Mouse (Mus musculus): ENCODE data around the gene Gm26558.

The Gm26558 gene

DNA sequence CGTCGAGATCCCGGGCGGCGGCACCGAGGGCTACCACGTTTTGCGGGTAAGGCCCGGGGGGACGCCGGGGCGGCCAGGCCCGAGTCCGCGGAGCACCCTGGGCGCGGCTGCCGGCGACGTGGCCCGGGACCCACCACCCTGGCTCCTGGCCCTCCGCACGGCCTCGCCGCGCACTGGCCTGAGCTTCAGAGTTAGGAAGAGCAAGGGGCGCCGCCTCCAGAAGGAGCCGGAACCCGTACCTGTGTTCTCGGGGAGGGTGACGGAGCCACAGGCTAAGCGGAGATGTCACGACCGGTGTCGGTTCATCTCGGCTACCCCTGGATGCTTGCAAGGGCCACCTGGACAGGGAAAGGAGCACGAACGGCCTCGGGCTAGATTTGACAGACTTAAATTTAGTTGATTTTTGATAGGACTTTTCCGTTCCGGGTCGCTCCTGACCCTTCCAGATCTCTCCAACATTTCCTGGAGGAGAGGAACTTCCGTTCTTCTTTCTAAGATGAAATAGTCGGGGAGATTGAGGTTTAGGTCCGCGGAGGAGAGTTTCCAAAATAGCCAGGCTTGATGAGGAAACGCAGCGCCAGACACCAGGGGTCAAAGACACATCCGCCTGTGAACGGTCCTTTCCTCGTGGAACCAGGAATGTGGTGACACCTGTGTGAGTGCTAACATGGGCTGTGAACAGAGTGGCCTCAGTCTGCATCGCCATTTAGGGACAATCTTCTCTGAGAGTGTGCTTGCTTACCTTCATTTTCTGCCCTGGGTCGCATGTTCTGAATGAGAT lies at the start of gene Gm26558:
TSS of gene Gm26558 (minus strand) at position 394 of the 781 bp plus-strand sequence.
- peak; percentile 65 for DNase-seq (ENCODE audit: low read depth, low spot score)

DNA sequence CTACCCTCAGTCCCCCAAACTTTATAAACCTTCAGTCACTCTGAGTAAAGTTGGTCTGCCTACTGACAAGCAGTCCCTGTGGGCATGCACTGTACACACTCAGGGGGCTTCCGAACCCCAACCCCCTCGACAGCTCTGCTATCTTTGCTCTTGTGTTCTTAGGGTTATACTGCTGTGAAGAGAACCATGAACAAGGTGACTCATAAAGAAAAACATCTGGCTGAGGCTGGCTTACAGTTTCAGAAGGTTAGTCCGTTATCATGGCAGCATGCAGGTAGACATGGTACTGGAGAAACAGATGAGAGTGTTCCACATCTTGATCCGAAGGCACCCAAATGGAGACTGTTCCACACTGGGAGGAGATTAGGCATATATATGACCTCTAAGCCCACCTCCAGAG lies 49.0 kb upstream of the Gm26558 start:
- DNase-seq (ENCODE audit: low read depth, low spot score) = no peak

DNA sequence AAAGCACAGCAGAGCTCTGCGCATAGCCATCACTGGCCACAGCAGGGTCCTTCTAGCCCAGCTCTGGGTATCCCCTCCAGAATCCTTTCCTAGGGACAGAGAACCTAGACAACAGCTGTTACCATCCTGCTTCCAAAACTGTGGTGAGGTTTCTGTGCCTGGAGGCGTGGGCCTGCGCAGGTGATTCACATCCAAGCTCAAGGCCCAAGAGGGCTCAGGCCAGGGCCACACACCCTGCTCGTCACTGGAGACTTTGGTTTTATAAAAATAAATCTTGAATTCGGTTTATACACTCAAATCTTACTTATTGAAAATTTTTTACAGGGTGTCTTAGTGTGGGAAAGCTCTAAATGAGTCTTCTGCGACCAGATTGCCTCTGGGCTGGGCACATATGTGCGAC lies 48.3 kb upstream of the Gm26558 start:
- no peak for DNase-seq (ENCODE audit: low read depth, low spot score)

DNA sequence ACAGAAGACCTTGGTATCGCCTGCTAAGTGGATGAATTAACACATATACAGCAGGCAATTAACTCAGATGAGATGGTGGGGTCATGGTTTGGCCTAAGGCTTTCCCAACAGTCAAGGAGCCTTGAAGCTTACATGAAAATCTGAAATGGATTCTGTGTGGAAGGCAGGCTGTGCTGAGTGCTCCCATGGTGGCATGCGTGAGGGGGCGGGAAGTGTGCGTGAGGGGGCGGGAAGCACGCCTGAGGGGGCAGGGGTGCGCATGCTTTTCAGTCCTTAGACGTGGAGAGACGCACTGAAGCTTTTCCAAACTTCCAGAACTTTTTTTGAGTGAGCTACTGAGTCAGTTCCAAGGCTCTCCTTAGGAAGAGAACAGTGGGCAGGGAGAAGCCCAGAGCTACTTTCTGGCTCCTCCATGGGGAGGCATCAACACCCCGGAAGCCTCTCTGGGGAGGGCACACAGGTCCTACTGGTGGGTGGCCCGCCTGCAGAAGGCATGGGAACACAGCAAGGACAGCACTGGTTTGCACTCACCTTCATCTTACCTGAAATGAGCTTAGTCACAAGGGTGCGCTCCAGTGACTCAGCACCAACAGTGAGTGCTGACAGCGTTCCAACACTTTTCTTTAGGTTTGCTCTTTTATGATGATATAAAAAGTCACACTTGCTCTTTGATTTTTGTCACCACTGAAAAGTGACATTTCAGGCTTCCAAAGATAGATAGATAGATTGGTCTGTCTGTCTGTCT lies 47.2 kb upstream of the Gm26558 start:
- DNase-seq (ENCODE audit: low read depth, low spot score) = peak; percentile 56

DNA sequence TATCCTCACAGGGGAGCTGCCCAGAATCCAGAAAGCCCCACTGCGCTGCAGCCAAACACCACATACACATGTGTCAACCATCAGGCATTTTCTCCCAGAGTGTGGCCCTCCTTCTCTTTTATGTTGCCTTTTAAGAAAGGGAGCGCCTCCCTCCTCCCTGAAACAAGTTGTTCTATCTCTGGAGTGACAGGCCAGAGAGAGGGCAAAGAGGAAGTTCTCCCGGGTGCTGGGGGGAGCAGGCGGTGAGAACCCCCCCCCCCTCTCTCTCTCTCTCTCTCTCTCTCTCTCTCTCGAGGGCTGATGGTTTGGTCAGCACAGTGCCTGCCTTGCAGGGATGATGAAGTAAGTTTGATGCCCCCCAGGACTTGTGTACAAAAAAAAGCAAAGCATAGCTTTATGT lies 40.5 kb upstream of the Gm26558 start:
- no peak for DNase-seq (ENCODE audit: low read depth, low spot score)

DNA sequence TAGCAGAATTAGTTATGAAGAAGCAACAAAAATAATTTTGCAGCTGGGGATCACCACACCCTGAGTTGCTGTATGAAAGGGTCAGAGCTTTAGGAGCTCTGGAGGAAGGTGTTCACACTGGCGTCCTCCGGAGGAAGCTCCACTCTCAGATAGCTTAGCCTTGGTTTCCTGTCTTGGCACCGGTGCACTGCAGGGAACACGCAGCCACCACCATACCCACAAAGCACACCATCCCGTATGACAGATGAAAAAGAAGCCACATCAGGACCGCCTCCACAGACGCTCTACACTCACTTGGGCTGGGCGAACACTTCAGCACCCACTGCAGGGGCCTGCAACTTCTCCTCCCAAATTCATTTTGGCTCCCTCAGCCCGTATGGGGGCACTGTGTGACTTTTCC lies 39.7 kb upstream of the Gm26558 start:
- peak; percentile 21 for DNase-seq (ENCODE audit: low read depth, low spot score)

DNA sequence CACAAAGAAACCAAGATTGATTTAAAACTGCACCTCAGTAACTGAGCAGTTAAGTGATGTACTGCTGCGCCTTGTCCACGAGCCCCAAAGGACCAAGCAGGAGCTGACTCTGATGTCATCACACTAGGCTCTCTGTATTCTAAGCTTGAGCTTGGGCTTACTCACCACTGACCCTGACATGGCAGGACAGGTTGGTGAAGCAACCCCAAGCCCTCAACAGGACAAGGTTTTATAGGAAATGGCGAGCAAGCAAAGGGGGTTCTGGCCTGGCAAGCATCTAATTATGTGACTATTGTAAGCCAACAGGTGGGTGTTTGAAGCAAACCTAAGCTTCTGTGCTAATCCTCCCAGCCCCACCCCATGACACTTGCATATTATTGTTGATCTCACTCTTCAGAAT lies 38.9 kb upstream of the Gm26558 start:
- DNase-seq (ENCODE audit: low read depth, low spot score) = no peak

DNA sequence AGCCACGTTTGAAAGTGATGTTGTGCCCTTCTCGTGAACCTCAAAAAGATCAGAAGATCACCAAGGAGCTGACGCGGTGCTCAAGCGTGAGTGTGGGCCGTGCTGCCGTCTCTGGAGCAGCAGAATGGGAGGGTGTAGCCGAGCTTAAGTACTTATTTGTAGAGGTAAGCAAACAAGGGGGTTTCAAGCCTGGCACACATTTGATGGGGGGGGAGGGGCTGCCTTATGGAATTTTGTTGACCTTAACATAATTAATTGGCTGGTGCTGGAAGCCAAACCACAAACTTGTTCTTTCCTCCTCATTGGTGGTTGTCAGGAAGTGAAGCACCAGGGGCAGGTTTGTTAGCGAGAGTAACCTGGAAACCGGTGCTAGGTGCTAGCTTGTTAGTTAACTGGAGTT lies 33.8 kb upstream of the Gm26558 start:
- no peak for DNase-seq (ENCODE audit: low read depth, low spot score)

DNA sequence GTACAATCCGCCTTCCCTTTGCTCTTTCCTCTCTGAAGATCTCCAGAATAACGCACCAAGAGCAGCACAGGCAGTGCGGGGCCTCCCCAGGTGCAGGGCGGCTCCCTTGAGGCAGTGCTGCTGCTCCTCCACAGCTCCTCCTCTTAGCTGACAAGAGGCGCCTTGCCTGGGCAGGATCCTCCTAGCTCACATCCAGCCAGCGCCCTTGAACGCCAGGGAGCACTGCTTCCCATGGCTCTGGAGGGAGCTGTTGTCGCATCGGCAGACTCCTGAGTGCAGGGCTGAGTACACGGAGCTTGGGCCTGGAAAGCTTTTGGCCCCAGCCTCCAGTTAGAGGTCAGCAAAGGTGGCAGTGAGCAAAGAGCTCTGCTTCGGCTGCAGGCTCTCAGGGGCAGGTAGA lies 28.3 kb upstream of the Gm26558 start:
- peak; percentile 84 for DNase-seq (ENCODE audit: low read depth, low spot score)

DNA sequence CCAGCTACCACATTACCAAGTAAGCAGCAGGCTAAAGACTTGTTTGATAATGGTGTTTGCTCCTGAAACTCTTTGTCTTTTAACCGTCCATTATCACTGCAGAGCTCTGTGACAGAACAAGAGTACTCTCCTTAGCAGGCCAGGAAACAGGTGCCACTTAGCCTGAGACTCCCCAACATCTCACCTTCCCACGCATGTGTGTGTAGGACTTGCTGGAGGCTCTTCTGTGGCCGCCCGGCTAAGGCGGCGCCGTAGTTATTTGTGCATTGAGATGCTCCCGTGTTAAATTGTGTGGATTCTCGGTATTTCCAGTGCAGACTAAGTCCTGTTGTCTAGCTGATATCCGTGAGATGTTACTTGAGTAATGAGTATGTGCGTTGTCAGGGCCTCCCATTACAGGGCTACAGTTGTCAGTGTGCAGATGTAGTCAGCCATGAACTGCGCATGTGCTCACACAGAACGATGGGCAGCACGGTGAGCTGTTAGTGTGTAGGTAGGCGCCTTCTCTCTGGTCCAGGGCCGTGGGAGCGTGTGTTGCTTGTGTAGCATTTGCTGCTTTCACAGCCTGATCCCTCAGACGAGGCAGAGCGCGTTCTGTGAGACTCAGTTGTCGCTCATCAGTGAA lies 26.7 kb upstream of the Gm26558 start:
- DNase-seq (ENCODE audit: low read depth, low spot score) = peak; percentile 16

DNA sequence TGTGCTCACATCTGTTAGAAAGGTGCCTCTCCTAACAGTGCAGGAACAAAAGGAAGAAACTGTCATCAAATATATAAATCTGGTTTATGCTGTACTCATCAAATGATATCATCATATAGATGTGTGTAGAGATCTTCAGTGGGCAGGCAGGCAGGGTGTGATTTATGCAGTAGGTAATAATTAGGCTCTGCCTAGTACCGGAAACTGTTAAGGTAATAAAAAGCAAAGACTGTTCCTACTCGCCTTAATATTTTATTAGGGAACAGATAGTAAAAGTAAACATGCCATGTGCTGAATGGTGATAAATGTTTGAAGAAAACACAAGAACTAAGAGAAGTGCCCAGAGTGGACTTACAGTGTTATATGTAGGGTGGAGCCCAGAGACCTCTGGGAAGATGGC lies 20.4 kb upstream of the Gm26558 start:
- no peak for DNase-seq (ENCODE audit: low read depth, low spot score)

DNA sequence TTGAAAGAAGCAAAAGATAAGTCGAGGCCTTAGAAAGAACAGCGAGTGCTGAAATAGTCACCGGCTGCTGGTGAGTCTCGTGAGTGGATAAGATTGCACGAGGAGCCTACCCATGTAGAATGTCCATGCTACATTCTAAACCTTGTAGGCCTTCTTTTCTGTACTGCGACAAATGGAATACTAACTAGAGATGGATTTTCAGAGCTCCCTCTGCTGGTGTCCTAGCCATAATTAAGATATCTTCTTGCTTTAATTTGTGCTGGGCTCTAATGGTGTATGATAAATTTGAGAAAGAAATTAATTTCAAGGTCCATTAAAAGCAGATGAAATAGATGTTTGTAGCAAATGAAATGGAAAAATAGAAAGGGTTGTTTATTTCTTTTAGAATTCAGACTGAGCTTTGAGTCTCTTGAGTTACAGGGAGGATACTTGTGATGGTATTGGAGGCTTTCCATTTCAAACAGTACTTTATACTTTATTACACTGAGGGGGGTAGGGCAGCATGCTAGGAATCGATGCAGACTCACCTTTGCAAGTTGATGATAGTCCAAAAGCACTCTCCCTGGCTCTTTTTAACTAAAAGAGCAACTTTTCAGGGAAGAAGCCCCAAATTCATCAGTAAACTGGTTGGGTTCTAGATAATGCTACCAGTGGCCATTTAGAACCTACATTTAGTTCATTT lies 11.7 kb upstream of the Gm26558 start:
- DNase-seq (ENCODE audit: low read depth, low spot score) = peak; percentile 17

DNA sequence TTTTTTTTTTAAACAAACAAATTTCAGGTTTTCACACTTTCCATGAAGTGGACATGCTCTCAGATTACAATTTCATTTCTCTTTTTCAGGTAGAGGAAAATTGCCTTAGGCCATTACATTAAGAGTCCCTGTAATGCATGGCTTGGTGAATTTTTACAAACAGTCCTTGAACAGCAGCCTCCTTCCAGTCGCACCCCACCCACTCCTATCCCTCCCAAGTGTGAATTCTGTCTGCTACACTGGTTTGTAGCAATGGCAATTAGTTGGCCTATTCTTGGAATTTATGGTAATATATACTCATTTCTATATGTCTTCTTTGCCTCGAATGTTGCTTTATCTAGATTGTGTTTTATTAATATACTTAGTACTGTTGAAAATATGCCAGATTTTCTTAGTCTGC lies 10.6 kb upstream of the Gm26558 start:
- no peak for DNase-seq (ENCODE audit: low read depth, low spot score)

DNA sequence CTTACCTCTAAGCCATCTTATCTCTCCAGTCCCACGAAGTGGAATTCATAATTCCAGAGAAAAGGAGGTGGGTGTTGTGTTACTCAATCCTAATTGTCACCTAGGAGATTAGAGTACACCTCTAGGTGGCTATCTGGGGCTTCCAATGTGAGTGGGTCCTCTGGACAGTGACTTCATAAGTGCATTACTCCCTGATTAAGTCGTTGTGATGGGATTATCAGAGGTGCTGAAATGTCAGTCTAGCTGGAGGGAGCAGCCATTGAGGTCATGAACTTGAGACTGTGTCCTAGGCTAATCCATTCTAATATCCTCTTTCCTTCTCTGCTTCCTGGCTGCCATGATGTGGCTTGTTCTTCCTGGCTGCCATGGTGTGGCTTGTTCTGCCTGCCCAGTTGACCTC lies 8.0 kb upstream of the Gm26558 start:
- DNase-seq (ENCODE audit: low read depth, low spot score) = no peak

DNA sequence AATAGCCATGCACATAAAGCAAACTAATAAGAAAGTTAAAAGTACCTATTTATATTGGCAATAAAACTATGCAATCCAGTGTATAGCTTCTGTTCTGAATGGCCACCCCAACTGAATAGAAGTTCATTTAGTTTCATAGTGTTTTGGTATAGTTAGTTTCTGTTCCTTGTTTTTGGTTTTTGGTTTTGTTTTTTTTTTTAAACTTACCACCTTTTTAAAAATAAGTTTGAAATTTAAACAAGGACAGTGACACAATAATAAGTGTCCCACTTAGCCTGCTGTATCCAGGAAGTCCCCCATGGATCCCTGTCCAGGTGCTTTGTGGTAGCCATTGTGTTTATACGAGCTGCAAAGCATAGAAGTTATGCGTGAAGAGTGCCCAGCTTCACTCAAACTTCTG lies 7.3 kb upstream of the Gm26558 start:
- no peak for DNase-seq (ENCODE audit: low read depth, low spot score)

DNA sequence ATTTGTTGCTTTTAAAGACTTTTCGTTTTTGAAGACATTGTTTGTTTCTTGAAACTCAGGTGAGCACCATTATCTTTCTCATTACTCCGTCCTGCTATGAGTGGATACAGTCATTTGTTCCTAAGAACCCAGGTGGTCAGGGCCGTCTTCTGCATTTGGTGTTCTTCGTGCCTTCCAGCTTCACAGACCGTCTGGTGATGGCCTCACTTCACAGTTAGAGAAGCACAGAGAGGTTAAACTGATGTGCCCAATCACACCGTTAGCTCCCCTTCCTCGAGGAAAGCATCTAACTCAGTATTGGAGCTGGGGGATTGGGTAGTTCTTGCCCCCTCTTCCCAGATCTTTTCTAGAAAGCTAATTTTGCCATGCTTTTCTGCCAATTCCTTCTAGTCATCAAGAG lies 5.1 kb upstream of the Gm26558 start:
- no peak for DNase-seq (ENCODE audit: low read depth, low spot score)

DNA sequence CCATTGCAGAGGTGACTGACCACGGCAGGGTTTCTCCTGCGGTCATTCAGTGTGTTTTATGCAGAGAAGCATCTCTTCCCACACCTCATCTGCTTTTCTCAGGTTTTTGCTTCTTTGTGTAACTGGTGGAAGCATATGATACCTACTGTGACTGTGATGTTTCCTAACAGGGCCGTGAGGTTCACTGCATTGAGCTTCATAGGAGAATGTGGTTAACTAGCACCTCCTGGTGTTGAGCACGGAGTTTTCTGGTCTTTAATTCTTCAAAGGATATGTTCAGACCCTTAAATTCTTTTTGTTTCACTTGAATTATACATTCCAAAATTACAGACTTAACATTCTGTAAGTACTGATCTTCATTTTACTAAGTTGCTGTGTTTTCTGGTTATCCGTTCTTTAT lies 1.9 kb upstream of the Gm26558 start:
- peak; percentile 50 for DNase-seq (ENCODE audit: low read depth, low spot score)

DNA sequence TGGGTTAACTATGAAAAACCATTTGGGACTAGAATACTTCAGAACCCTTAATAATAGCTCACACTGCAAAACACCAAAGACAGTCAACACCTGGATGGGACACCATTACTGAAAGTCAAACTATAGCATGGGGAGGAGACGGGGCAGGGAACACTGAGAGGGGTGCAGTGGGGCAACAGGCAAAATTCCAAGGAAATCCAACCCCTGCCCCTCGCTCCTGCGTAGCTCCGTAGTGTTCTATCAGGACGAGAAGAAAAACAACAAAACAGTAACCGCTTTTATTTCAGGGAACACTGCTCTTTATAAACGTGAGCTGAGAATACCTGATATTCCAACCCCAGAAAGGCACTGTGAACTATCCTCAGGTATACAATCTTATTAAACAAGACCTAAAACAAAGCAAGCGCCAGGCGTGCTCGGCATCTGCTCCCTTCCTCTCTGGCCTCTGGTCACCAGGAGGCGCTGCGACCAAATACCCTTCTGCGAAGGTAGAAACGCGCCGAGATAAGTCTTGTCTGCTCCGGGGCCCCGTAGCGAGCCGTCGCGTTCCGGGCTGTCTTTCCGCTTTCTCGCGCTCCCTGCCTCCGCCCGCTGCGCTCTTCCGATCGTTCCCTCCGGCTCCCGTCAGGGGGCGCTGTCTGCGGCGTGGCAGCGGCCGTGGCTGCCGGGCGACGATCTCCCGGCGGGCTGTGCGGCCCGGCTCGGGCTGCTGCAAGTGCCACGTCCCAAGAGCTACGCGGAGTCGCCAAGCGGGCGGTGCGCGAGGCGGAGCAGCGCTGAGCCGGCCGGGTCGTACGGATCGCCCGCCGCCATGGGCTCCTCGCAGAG lies 807 bp downstream of the Gm26558 start, which contains the start of gene Gorasp2:
TSS of gene Gorasp2 (plus strand) at position 690 of the 828 bp plus-strand sequence.
- DNase-seq (ENCODE audit: low read depth, low spot score) = peak; percentile 97

DNA sequence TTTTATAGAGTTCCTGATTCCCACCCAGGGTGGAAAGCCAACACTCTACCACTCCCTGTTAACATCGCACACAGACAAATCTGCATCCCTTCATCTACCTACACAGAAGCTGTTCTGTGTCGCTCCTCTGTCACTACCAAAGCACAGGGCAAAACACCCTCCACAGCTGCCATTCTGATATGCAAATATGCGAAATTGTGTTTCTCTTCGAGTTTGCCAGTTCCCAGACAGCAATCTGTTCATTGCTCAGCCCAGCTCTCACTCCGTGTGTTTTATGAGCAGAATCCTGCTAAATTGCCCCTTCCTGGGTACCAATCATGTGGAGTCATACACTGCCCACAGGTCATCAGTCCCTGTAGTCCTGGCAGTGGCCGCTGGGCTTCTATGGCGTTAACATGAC lies 4.8 kb downstream of the Gm26558 start:
- DNase-seq (ENCODE audit: low read depth, low spot score) = no peak

DNA sequence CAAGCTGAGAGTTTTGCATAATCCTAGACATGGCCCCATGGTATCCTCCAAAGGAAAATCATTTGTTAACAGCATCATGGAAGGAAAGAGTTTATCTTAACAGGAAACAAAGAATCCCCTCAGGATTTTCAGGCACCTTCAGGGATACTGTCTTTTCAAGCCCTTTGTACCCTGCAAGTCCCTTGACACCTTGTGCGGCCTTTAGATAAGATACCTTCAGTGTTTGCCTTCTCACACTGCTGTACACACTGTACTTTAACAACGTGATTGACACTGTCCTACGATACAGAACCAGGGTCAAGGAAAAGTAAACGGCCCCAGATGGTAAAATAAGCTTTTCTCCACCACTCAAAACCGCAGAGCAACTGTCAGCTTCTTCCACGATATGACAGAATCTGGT lies 10.1 kb downstream of the Gm26558 start:
- no peak for DNase-seq (ENCODE audit: low read depth, low spot score)

DNA sequence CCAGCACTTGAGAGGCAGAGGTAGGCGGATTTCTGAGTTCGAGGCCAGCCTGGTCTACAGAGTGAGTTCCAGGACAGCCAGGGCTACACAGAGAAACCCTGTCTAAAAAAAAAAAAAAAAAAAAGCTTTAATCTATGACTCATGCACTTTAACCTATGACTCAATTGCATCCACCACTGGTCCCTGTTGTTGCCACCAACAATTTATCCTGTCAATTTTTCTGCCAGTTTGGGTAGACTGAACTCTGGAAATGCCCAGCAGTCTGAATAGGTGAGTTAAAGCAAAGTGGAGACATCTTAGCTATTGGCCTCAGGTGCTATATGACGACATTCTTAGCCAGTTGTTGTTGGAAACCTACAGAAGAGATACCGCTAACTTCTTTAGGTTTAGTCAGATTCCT lies 12.4 kb downstream of the Gm26558 start:
- DNase-seq (ENCODE audit: low read depth, low spot score) = no peak

All from R1 (cell line).